ENCODE assay signal across 32 mouse cellular contexts in genomic region chr7:44507491-44507890, GRCm38 (mm10). TPM values are rescaled to one million over a fixed set of nuclear protein-coding genes. Genes with fewer than 3 reads are reported as not detected.
A peak's percentile ranks its signal among the peaks of the same experiment; 100 is the strongest.
DNase-seq lines count a peak whose midpoint lies in the region; ATAC-seq lines count a peak whose summit lies in the region.
"Had no signal": no experiment of that assay in that cellular context is flagged by ENCODE, and none has a peak within 500 bp of the region (broad histone marks: within the 10 kb centered on the region; RNA-seq: fewer than 3 reads in every experiment).

No protein-coding gene starts in this region.

- H3K9me3 ChIP-seq in heart, embryonic 10.5 days: peaks cover 3% of the 10 kb centered on the region
- peaks cover 5% of the 10 kb centered on the region; the same call in 1 of the 2 replicates for H3K9me3 ChIP-seq in liver, embryonic 12.5 days (replicated peaks)
- H3K9me3 ChIP-seq: embryonic facial prominence, embryonic 13.5 days; forebrain, embryonic 15.5 days; heart, embryonic 13.5 days; intestine, embryonic 15.5 days had no signal

- peak; percentile 86 for DNase-seq in heart, embryonic 10.5 days (ENCODE audit: low spot score)
- no peak for DNase-seq in heart, postnatal 14 days
- DNase-seq in liver (no peak), 416B (ENCODE audit: low read depth) (peak; percentile 71)
- DNase-seq in frontal cortex, adult 2 months (ENCODE audit: extremely low spot score in 1 of 2, low spot score in 1 of 2): no peak
- DNase-seq: adrenal gland, adult 8-10 months; adrenal gland, postnatal 25 days; cerebellum, adult 11-12 months; cerebellum, adult 8-10 months; cerebellum, postnatal 10 days; cerebellum, postnatal 36 days; embryo, embryonic 11 days; gastrocnemius, postnatal 25 days; heart, adult 18-20 months; heart, postnatal 36 days; kidney, adult 11 months had no signal

- no peaks in the 10 kb centered on the region for H3K36me3 ChIP-seq in heart, embryonic 10.5 days
- no peaks in the 10 kb centered on the region for H3K36me3 ChIP-seq in liver, embryonic 12.5 days
- H3K36me3 ChIP-seq: embryonic facial prominence, embryonic 10.5 days; embryonic facial prominence, embryonic 13.5 days; forebrain, embryonic 12.5 days; forebrain, embryonic 15.5 days; heart, embryonic 13.5 days; hindbrain, embryonic 10.5 days; hindbrain, embryonic 13.5 days; intestine, embryonic 15.5 days had no signal

- no peak overlapping the region for H3K4me3 ChIP-seq in heart, embryonic 10.5 days
- no peak overlapping the region for H3K4me3 ChIP-seq in liver, embryonic 12.5 days
- H3K4me3 ChIP-seq: embryonic facial prominence, embryonic 10.5 days; embryonic facial prominence, embryonic 13.5 days; erythroblast, embryonic 14.5 days; forebrain, embryonic 12.5 days; forebrain, embryonic 15.5 days; heart, embryonic 13.5 days; hindbrain, embryonic 10.5 days; hindbrain, embryonic 13.5 days; intestine, embryonic 15.5 days had no signal

- H3K27ac ChIP-seq in heart, embryonic 10.5 days: peak overlapping the region; percentile 14; the same call in 1 of the 2 replicates
- no peak overlapping the region for H3K27ac ChIP-seq in liver, embryonic 12.5 days
- H3K27ac ChIP-seq: embryonic facial prominence, embryonic 10.5 days; embryonic facial prominence, embryonic 13.5 days; forebrain, embryonic 12.5 days; forebrain, embryonic 15.5 days; heart, embryonic 13.5 days; hindbrain, embryonic 10.5 days; hindbrain, embryonic 13.5 days; intestine, embryonic 15.5 days had no signal

- intact Hi-C loops in heart, postnatal 14 days (cut with DNase I): no loop called here

- H3K9ac ChIP-seq in liver, embryonic 12.5 days: no peak overlapping the region
- H3K9ac ChIP-seq: embryonic facial prominence, embryonic 13.5 days; forebrain, embryonic 12.5 days; forebrain, embryonic 15.5 days; heart, embryonic 13.5 days; hindbrain, embryonic 13.5 days; intestine, embryonic 15.5 days had no signal

- 0 out of 2 replicates have a peak, but pooled peaks cover 5% of the 10 kb centered on the region for H3K4me1 ChIP-seq in heart, embryonic 10.5 days
- H3K4me1 ChIP-seq in liver, embryonic 12.5 days: peaks cover 10% of the 10 kb centered on the region
- H3K4me1 ChIP-seq: embryonic facial prominence, embryonic 13.5 days; forebrain, embryonic 12.5 days; forebrain, embryonic 15.5 days; heart, embryonic 13.5 days; hindbrain, embryonic 10.5 days; hindbrain, embryonic 13.5 days; intestine, embryonic 15.5 days had no signal

- H3K27me3 ChIP-seq in heart, embryonic 10.5 days (ENCODE audit: insufficient read depth, poor library complexity, severe bottlenecking): peaks cover 48% of the 10 kb centered on the region
- peaks cover 72% of the 10 kb centered on the region for H3K27me3 ChIP-seq in liver, embryonic 12.5 days (replicated peaks)
- H3K27me3 ChIP-seq: forebrain, embryonic 15.5 days had no signal

- no peak overlapping the region for H3K4me2 ChIP-seq in liver, embryonic 12.5 days
- H3K4me2 ChIP-seq: embryonic facial prominence, embryonic 13.5 days; forebrain, embryonic 12.5 days; forebrain, embryonic 15.5 days; heart, embryonic 13.5 days; hindbrain, embryonic 13.5 days; intestine, embryonic 15.5 days had no signal

- ATAC-seq in liver, embryonic 12.5 days: peak; percentile 24; the same call in 1 of the 2 replicates
- ATAC-seq: activated CD4-positive, CD25-positive, alpha-beta regulatory T cell, adult 4 months; CD4-positive, CD25-positive, alpha-beta regulatory T cell, adult 4 months; forebrain, embryonic 15.5 days; hindbrain, embryonic 16.5 days; intestine, embryonic 15.5 days had no signal

RNA-seq across cellular contexts. Expression of gene Fam71e1, which starts 11.1 kb away (rescaled TPM):
- 9.3 and 11.1 TPM in 2 replicates for polyA plus RNA-seq in heart, embryonic 10.5 days (2016; fragmentation: Nextera tagmentation; extraction: Ambion mirVana)
- 1 to 10 TPM; 5.3 to 6.5 TPM for total RNA-seq in heart, postnatal 14 days (2021)
- 2.8 and 3.3 TPM in 2 replicates for polyA plus RNA-seq in liver, embryonic 12.5 days (2016; fragmentation: Nextera tagmentation; extraction: Ambion mirVana)
- 27.3 and 33.6 TPM in 2 replicates for polyA plus RNA-seq in frontal cortex, adult 2 months (2012; rRNA removed)

RNA-seq across cellular contexts. Expression of gene Emc10, which starts 11.2 kb away (rescaled TPM):
- 92.2 and 95.7 TPM in 2 replicates for polyA plus RNA-seq in heart, embryonic 10.5 days (2016; fragmentation: Nextera tagmentation; extraction: Ambion mirVana)
- 10 to 100 TPM; 95.4 to 98.8 TPM for total RNA-seq in heart, postnatal 14 days (2021)
- polyA plus RNA-seq in liver, embryonic 12.5 days (2016; fragmentation: Nextera tagmentation; extraction: Ambion mirVana): 70.6 and 74.8 TPM in 2 replicates
- 252 and 282 TPM in 2 replicates for polyA plus RNA-seq in frontal cortex, adult 2 months (2012; rRNA removed)

RNA-seq across cellular contexts. Expression of gene Mybpc2, which starts 17.0 kb away (rescaled TPM):
- 0.21 TPM in 2 replicates for polyA plus RNA-seq in heart, embryonic 10.5 days (2016; fragmentation: Nextera tagmentation; extraction: Ambion mirVana)
- total RNA-seq in heart, postnatal 14 days (2021): 10 to 100 TPM; 10.5 to 16.8 TPM
- not detected in 2 replicates for polyA plus RNA-seq in liver, embryonic 12.5 days (2016; fragmentation: Nextera tagmentation; extraction: Ambion mirVana)
- 0.11 and 0.12 TPM in 2 replicates for polyA plus RNA-seq in frontal cortex, adult 2 months (2012; rRNA removed)
- total RNA-seq: adrenal gland, postnatal 25 days; MEL had no signal
- polyA plus RNA-seq: activated CD4-positive, CD25-positive, alpha-beta regulatory T cell, adult 4 months; brain, embryonic 14.5 days; C2C12; CD4-positive, CD25-positive, alpha-beta regulatory T cell, adult 4 months; erythroblast, embryonic 14.5 days had no signal

RNA-seq across cellular contexts. Expression of gene Spib, which starts 24.4 kb away (rescaled TPM):
- polyA plus RNA-seq in heart, embryonic 10.5 days (2016; fragmentation: Nextera tagmentation; extraction: Ambion mirVana): 0.12 and 0.15 TPM in 2 replicates
- 1 to 10 TPM in 1 of 2 experiments, under 1 TPM in 1; 0.65 to 1.1 TPM for total RNA-seq in heart, postnatal 14 days (2021)
- polyA plus RNA-seq in liver, embryonic 12.5 days (2016; fragmentation: Nextera tagmentation; extraction: Ambion mirVana): 0.08 TPM in 1 of 2 replicates, not detected in the other
- 0.08 and 0.11 TPM in 2 replicates for polyA plus RNA-seq in frontal cortex, adult 2 months (2012; rRNA removed)
- polyA plus RNA-seq: embryonic facial prominence, embryonic 10.5 days; forebrain, embryonic 12.5 days; forebrain, embryonic 15.5 days; hindbrain, embryonic 10.5 days; hindbrain, embryonic 13.5 days; hindbrain, embryonic 16.5 days had no signal

RNA-seq across cellular contexts. Expression of gene Josd2, which starts 39.7 kb away (rescaled TPM):
- 158 and 196 TPM in 2 replicates for polyA plus RNA-seq in heart, embryonic 10.5 days (2016; fragmentation: Nextera tagmentation; extraction: Ambion mirVana)
- total RNA-seq in heart, postnatal 14 days (2021): 100 to 1,000 TPM; 105 to 111 TPM
- polyA plus RNA-seq in liver, embryonic 12.5 days (2016; fragmentation: Nextera tagmentation; extraction: Ambion mirVana): 189 and 194 TPM in 2 replicates
- polyA plus RNA-seq in frontal cortex, adult 2 months (2012; rRNA removed): 169 and 184 TPM in 2 replicates

Comparison
In these comparisons a context has a peak if more than half of its experiments do, and no peak if none do; other contexts are left out.
1. DNase-seq: peak in heart, embryonic 10.5 days (single experiment) and 416B (single experiment); none in heart, postnatal 14 days (0 of 2), liver (single experiment) and frontal cortex, adult 2 months (0 of 2).